Mouse (Mus musculus) MEL (cell line): ENCODE measurements around the gene Xrn1. TPM values are rescaled to one million over a fixed set of nuclear protein-coding genes. Genes with fewer than 3 reads are reported as not detected.

Source experiments
- DNase-seq: peaks from one replicate; pipeline ENCODE4 v3.0.0; 2011; ENCODE audit warnings: low read depth, low spot score
- H3K27ac ChIP-seq: 2 replicates; pipeline ENCODE4 v1.5.1; 2012; ENCODE audit warnings: low read depth, mild to moderate bottlenecking, control low read depth, low read length, moderate library complexity; ENCODE audit not compliant: control insufficient read depth
- H3K27me3 ChIP-seq, 2 experiments: fragments of 150-350 bp in 1 of 2; sonication (generic) in 1 of 2; 2 replicates each; pipeline ENCODE4 v1.6.1; 2012; ENCODE audit warnings: low read length in 2 of 2, mild to moderate bottlenecking in 2 of 2, improper control_type of control experiment in 1 of 2, moderate library complexity in 1 of 2; ENCODE audit not compliant: insufficient read depth in 2 of 2, control insufficient read depth in 1 of 2
- H3K36me3 ChIP-seq, 2 experiments: 2 replicates each; pipeline ENCODE4 v1.6.1; 2012 to 2014; ENCODE audit warnings: low read length in 2 of 2, improper control_type of control experiment in 1 of 2, inconsistent platforms in 1 of 2, mild to moderate bottlenecking in 1 of 2; ENCODE audit not compliant: insufficient read depth in 2 of 2, control insufficient read depth in 1 of 2
- H3K4me1 ChIP-seq, 2 experiments: fragments of 150-350 bp in 1 of 2; sonication (generic) in 1 of 2; 2 replicates each; pipeline ENCODE4 v1.6.1; 2012; ENCODE audit warnings: low read length in 2 of 2, improper control_type of control experiment in 1 of 2, mild to moderate bottlenecking in 1 of 2; ENCODE audit not compliant: insufficient read depth in 2 of 2, control insufficient read depth in 1 of 2
- H3K4me3 ChIP-seq, 2 experiments: fragments of 150-350 bp in 1 of 2; sonication (generic) in 1 of 2; 2 replicates each; pipeline ENCODE4 v1.5.1; 2012; ENCODE audit warnings: low read depth in 2 of 2, low read length in 2 of 2, mild to moderate bottlenecking in 2 of 2, moderate library complexity in 2 of 2, control low read depth in 1 of 2, improper control_type of control experiment in 1 of 2; ENCODE audit not compliant: control insufficient read depth in 1 of 2, insufficient read depth in 1 of 2
- H3K79me2 ChIP-seq: 2 replicates; pipeline ENCODE4 v1.6.1; 2012; ENCODE audit warnings: mild to moderate bottlenecking, low read length, moderate library complexity; ENCODE audit not compliant: control insufficient read depth, poor library complexity, insufficient read depth
- H3K9ac ChIP-seq: 2 replicates; pipeline ENCODE4 v1.6.1; 2012; ENCODE audit warnings: low read depth, mild to moderate bottlenecking, control low read depth, low read length, moderate library complexity; ENCODE audit not compliant: control insufficient read depth, poor library complexity, severe bottlenecking
- H3K9me3 ChIP-seq: fragments of 150-350 bp; sonication (generic); replicated peaks from 2 replicates; pipeline ENCODE4 v1.6.1; 2012; ENCODE audit warnings: mild to moderate bottlenecking, low read length, improper control_type of control experiment, moderate library complexity; ENCODE audit not compliant: insufficient read depth
- CHD2 ChIP-seq: IDR thresholded peaks from 2 replicates; pipeline ENCODE4 v1.6.1; 2011; ENCODE audit warnings: low read length, improper control_type of control experiment
- CTCF ChIP-seq, 3 experiments: IDR thresholded peaks in 2 of 3; conservative IDR thresholded peaks in 1 of 3; 2 replicates each; pipeline ENCODE4 v1.5.1; 2011 to 2012; ENCODE audit warnings: low read length in 3 of 3, low read depth in 2 of 3, mild to moderate bottlenecking in 2 of 3, improper control_type of control experiment in 1 of 3, inconsistent platforms in 1 of 3, mixed read lengths in 1 of 3, moderate library complexity in 1 of 3; ENCODE audit not compliant: control insufficient read depth in 1 of 3, insufficient read depth in 1 of 3, poor library complexity in 1 of 3, severe bottlenecking in 1 of 3
- ELF1 ChIP-seq: IDR thresholded peaks from 2 replicates; pipeline ENCODE4 v1.6.1; 2014; ENCODE audit warnings: low read depth, mild to moderate bottlenecking, inconsistent platforms, low read length, improper control_type of control experiment, moderate library complexity
- EP300 ChIP-seq, 2 experiments: IDR thresholded peaks; 2 replicates each; pipeline ENCODE4 v1.6.1; 2011; ENCODE audit warnings: improper control_type of control experiment in 2 of 2, low read length in 2 of 2, low read depth in 1 of 2, mild to moderate bottlenecking in 1 of 2
- GABPA ChIP-seq: IDR thresholded peaks from 2 replicates; pipeline ENCODE4 v1.6.1; 2012; ENCODE audit warnings: low read depth, mild to moderate bottlenecking, inconsistent platforms, low read length, improper control_type of control experiment, moderate library complexity
- JUND ChIP-seq: IDR thresholded peaks from 2 replicates; pipeline ENCODE4 v1.6.1; 2011; ENCODE audit warnings: low read depth, mild to moderate bottlenecking, improper control_type of control experiment, low read length
- KAT2A ChIP-seq: conservative IDR thresholded peaks from 2 replicates; pipeline ENCODE4 v1.6.1; 2012; ENCODE audit warnings: low read depth, low read length, improper control_type of control experiment, inconsistent platforms
- MAX ChIP-seq: IDR thresholded peaks from 2 replicates; pipeline ENCODE4 v1.6.1; 2011; ENCODE audit warnings: low read length, improper control_type of control experiment
- MAZ ChIP-seq: IDR thresholded peaks from 2 replicates; pipeline ENCODE4 v1.6.1; 2012; ENCODE audit warnings: low read depth, mild to moderate bottlenecking, inconsistent platforms, low read length, improper control_type of control experiment
- MEF2A ChIP-seq: IDR thresholded peaks from 2 replicates; pipeline ENCODE4 v1.6.1; 2014; ENCODE audit warnings: low read depth, mild to moderate bottlenecking, inconsistent platforms, low read length, improper control_type of control experiment; ENCODE audit not compliant: poor library complexity, insufficient replicate concordance, severe bottlenecking; ENCODE audit errors: extremely low read depth
- MXI1 ChIP-seq: IDR thresholded peaks from 2 replicates; pipeline ENCODE4 v1.6.1; 2011; ENCODE audit warnings: mild to moderate bottlenecking, low read depth, low read length, improper control_type of control experiment
- MYB ChIP-seq: IDR thresholded peaks from 2 replicates; pipeline ENCODE4 v1.6.1; 2011; ENCODE audit warnings: mild to moderate bottlenecking, low read depth, low read length, improper control_type of control experiment
- MYC ChIP-seq: IDR thresholded peaks from 2 replicates; pipeline ENCODE4 v1.6.1; 2011; ENCODE audit warnings: low read depth, mild to moderate bottlenecking, low read length, improper control_type of control experiment, moderate library complexity
- NRF1 ChIP-seq: IDR thresholded peaks from 2 replicates; pipeline ENCODE4 v1.6.1; 2014; ENCODE audit warnings: low read depth, mild to moderate bottlenecking, inconsistent platforms, low read length, improper control_type of control experiment, moderate library complexity; ENCODE audit not compliant: poor library complexity, insufficient read depth, severe bottlenecking
- POLR2A ChIP-seq, 2 experiments: IDR thresholded peaks; 2 replicates each; pipeline ENCODE4 v1.6.1; 2011 to 2012; ENCODE audit warnings: low read length in 2 of 2, mild to moderate bottlenecking in 2 of 2, control low read depth in 1 of 2, improper control_type of control experiment in 1 of 2, low read depth in 1 of 2, moderate library complexity in 1 of 2; ENCODE audit not compliant: control insufficient read depth in 1 of 2, insufficient read depth in 1 of 2, poor library complexity in 1 of 2
- POLR2AphosphoS5 ChIP-seq: IDR thresholded peaks from 2 replicates; pipeline ENCODE4 v1.6.1; 2012; ENCODE audit warnings: low read depth, borderline replicate concordance, mild to moderate bottlenecking, inconsistent platforms, low read length, moderate library complexity, mixed read lengths
- RAD21 ChIP-seq: IDR thresholded peaks from 2 replicates; pipeline ENCODE4 v1.6.1; 2011; ENCODE audit warnings: mild to moderate bottlenecking, low read depth, low read length, improper control_type of control experiment
- SMC3 ChIP-seq: IDR thresholded peaks from 2 replicates; pipeline ENCODE4 v1.6.1; 2011; ENCODE audit warnings: low read depth, low read length, improper control_type of control experiment
- TBP ChIP-seq: IDR thresholded peaks from 2 replicates; pipeline ENCODE4 v1.8.0; 2011; ENCODE audit warnings: low read depth, low read length, improper control_type of control experiment
- USF1 ChIP-seq: IDR thresholded peaks from 2 replicates; pipeline ENCODE4 v1.6.1; 2014; ENCODE audit warnings: low read depth, mild to moderate bottlenecking, inconsistent platforms, low read length, improper control_type of control experiment, moderate library complexity
- ZKSCAN1 ChIP-seq: IDR thresholded peaks from 2 replicates; pipeline ENCODE4 v1.6.1; 2012; ENCODE audit warnings: low read depth, mild to moderate bottlenecking, inconsistent platforms, low read length, improper control_type of control experiment, moderate library complexity
- polyA plus RNA-seq, 2 experiments: library from polyadenylated mRNA; stranded (reverse) in 1 of 2; unstranded in 1 of 2; fragments of >175 nt in 1 of 2; fragments of >200 nt in 1 of 2; gene quantifications; 2 replicates each; pipeline versions ENCODE4 v1.2.1 to v1.2.4; 2012; ENCODE audit warnings: low replicate concordance in 2 of 2, low read depth in 1 of 2; ENCODE audit not compliant: insufficient read length in 2 of 2, insufficient read depth in 1 of 2, missing spikeins in 1 of 2
- total RNA-seq: library from RNA; depleted of rRNA; stranded (reverse); fragments of 300-350 nt; gene quantifications from 2 replicates; pipeline ENCODE4 v1.2.3, GENCODE M21; 2012

The Xrn1 gene
- total and polyA plus RNA-seq, 3 experiments: 7.6 to 8.3 TPM; not detected in 1

- H3K36me3 ChIP-seq: peaks cover 0 to 37% of the 10 kb centered on the region in 2 experiments; a peak in 2 of 4 replicates
- peaks cover 15 to 24% of the 10 kb centered on the region in 2 experiments for H3K4me1 ChIP-seq
- DNase-seq: no peak
- H3K9me3 ChIP-seq: no peaks in the 10 kb centered on the region
- TF ChIP-seq MAX: no peak
- TF ChIP-seq MAZ: no peak
- no peak for TF ChIP-seq POLR2AphosphoS5
- no peak for TF ChIP-seq POLR2A (IDR thresholded peaks at IDR 0.05; ENCODE audit: control insufficient read depth in 1 of 2, insufficient read depth in 1 of 2, low read depth in 1 of 2, low read length in 2 of 2, poor library complexity in 1 of 2)
- no peak for TF ChIP-seq NRF1
- no peak for TF ChIP-seq ZKSCAN1
- TF ChIP-seq TBP: no peak
- TF ChIP-seq SMC3: no peak
- no peak for TF ChIP-seq ELF1
- no peak for TF ChIP-seq KAT2A
- no peak for TF ChIP-seq CTCF (IDR thresholded peaks at IDR 0.05 in 2 of 3, conservative IDR thresholded peaks at IDR 0.05 in 1 of 3; ENCODE audit: control insufficient read depth in 1 of 3, insufficient read depth in 1 of 3, low read depth in 2 of 3, low read length in 3 of 3, poor library complexity in 1 of 3, severe bottlenecking in 1 of 3)
- no peak for TF ChIP-seq CHD2
- no peak for TF ChIP-seq GABPA
- TF ChIP-seq USF1: no peak
- no peak for TF ChIP-seq MYB
- no peak for TF ChIP-seq MXI1
- no peak for TF ChIP-seq JUND
- no peak for TF ChIP-seq MYC
- no peak for TF ChIP-seq RAD21
- peak overlapping the region; percentile 67 for H3K27ac ChIP-seq
- peak overlapping the region; percentile 12; the same call in 1 of the 2 replicates for H3K9ac ChIP-seq
- H3K4me3 ChIP-seq: no peak overlapping the region
- H3K79me2 ChIP-seq: peaks cover 31% of the 10 kb centered on the region
- no peaks in the 10 kb centered on the region for H3K27me3 ChIP-seq
Observed at GRCm38 (mm10) chr9:95959246-95959645, 4.7 kb downstream of the Xrn1 start.

GRCm38 (mm10) chr9:95959732-95960428 lies 5.3 kb downstream of the Xrn1 start:
- H3K79me2 ChIP-seq: peaks cover 28% of the 10 kb centered on the region
- H3K36me3 ChIP-seq: peaks cover 0 to 37% of the 10 kb centered on the region in 2 experiments; a peak in 3 of 4 replicates
- no peaks in the 10 kb centered on the region for H3K9me3 ChIP-seq
- no peak for TF ChIP-seq MEF2A
- TF ChIP-seq TBP: 0 out of 2 replicates have a peak, but pooled peaks have one; percentile 19
- no peak for TF ChIP-seq MAX
- TF ChIP-seq EP300 (IDR thresholded peaks at IDR 0.05; ENCODE audit: low read depth in 1 of 2, low read length in 2 of 2): peak in 1 of 2 experiments; percentile 47; a peak in 2 of 4 replicates
- H3K4me3 ChIP-seq: no peak overlapping the region
- peak; percentile 72 for DNase-seq
- H3K27ac ChIP-seq: peak overlapping the region; percentile 67
- no peaks in the 10 kb centered on the region for H3K27me3 ChIP-seq
- H3K9ac ChIP-seq: peak overlapping the region; percentile 12; the same call in 1 of the 2 replicates
- H3K4me1 ChIP-seq: peaks cover 15 to 24% of the 10 kb centered on the region in 2 experiments
